Mouse (Mus musculus): ENCODE measurements around the gene Clstn1.
"Not testable (repeated sequence)": the region's sequence is repeated elsewhere in the genome, so short reads cannot be mapped to it uniquely, and the experiment has no call there.

The Clstn1 gene

DNA sequence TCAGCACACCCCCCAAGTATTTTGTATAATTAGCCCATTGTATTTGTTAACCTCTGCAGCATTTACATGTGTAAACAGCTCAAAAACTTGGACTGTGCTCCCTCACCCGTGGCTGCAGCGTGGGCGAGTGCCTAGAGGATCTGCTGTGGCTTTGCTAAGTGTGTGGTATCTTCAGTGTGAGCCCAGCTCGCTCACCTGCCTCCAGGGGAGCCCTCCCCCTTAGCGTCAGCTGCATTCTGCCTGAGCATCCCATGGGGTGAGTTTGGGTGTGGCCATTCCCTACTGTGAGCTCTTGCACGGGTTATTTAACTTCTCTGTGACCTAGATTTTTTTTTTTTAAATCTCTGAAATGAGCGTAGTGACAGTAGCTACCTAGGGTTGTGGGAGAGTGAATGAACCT, 16.0 kb downstream of the Clstn1 start:
- DNase-seq, result no peak

- DNase-seq, result no peak
These were observed 17.6 kb downstream of the Clstn1 start for GRCm38 (mm10) chr4:149603860-149604259.

DNA sequence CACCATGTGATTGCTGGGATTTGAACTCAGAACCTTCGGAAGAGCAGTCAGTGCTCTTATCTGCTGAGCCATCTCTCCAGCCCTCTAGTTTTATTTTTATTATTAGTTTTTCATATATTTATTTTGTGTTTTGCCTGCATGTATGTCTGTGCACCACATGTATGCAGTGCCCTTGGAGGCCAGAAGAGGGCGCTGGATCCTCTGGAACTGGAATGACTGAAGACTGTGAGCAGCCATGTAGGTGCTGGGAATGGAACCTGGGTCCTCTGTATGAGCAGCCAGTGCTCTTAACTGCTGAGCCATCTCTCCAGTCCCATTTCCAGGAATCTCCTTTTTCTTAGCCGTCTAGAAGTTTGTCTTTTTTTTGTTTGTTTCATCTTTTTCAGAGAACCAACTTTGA, 18.2 kb downstream of the Clstn1 start:
- no peak for DNase-seq

GRCm38 (mm10) chr4:149606056-149606455, 19.8 kb downstream of the Clstn1 start:
- no peak for DNase-seq

DNA sequence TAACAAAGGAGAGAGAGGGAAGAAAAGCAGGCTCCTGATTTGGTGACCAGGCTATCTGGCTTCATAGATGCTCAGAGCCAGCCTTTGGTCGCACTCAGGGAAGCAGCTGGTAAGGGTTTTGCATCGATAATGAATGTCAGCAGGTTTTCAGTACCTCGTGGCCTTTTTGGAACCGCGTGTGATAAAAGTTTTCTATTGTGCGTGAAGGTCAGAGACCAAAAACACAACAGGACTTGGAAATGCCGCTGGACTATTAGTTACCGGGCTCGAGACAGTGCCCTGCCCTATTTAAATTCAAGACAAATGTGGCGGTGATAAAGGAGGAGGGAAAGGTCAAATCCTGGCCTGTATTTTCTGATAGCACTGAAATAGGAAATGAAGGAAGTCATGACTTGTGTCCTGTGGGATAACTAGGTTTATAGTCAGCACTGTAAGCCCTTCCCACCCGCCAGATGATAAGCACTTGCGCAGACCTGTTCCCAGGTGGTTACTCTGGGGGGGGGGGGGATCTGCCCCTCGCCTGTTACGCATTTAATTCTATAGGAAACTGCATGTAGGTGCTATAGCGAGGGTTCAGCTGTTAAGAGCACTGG, 20.6 kb downstream of the Clstn1 start:
- no peak for DNase-seq

DNA sequence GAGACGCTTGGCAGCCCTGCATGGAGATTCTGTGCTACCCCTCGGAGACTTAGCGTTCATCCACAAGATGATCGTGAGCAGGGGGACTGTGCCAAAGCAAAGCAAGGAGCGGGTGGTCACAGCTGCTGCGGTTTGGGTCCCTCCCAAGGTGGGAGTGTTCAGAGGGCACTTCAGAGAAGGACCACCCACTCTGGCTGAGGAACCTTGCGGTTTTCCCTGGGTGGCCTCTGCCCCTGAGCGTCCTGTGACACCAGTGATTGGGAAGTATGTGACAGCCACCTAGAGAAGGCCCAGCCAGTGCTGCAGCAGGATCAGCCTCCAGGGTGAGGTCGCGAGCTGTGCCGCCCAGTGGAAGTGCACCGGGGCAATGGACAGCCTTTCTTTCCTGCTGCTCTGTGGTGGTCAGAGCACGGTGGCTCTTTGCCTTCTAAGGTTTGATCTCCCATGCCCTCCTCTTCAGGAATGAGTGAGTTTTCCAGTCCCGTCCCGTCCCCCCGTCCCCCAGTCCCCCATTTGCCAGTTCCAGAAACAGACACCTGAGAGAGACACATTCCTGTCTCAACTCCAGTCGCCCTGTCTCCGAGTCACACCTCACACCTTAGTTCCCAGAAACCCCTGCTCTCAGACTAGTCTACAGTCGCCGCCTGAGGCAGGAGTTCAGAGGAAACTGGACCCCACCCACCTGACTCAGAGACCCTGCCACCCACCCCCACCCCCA, 21.5 kb downstream of the Clstn1 start:
- no peak for DNase-seq

- DNase-seq, result no peak
These were observed 22.0 kb downstream of the Clstn1 start for GRCm38 (mm10) chr4:149608309-149608638.

GRCm38 (mm10) chr4:149609256-149610025, 23.2 kb downstream of the Clstn1 start:
- DNase-seq, result no peak

GRCm38 (mm10) chr4:149611376-149612044, 25.2 kb downstream of the Clstn1 start:
- peak in 1 of 2 experiments; percentile 13 for DNase-seq

DNA sequence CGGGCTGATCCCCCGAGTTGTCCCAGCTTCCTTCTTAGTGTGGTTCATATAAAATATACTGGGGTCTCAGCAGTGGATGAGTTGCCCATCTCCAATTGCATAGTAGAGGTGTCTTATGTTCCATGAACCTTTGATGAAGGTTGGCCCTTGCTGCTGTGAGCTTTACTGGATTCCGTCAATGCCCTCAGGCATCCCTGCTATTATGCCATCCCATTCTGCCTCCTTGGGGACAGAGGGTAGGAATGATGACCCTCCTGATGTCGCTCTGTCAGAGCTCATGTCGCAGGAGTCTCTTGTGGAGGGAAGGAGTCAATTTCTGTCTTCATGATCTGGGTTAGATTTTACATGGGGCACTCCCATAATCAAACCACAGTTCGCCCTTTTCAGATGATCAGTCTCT, 27.2 kb downstream of the Clstn1 start:
- not testable (repeated sequence) for DNase-seq

- no peak for DNase-seq
These were observed 28.6 kb downstream of the Clstn1 start for GRCm38 (mm10) chr4:149614869-149615268.

DNA sequence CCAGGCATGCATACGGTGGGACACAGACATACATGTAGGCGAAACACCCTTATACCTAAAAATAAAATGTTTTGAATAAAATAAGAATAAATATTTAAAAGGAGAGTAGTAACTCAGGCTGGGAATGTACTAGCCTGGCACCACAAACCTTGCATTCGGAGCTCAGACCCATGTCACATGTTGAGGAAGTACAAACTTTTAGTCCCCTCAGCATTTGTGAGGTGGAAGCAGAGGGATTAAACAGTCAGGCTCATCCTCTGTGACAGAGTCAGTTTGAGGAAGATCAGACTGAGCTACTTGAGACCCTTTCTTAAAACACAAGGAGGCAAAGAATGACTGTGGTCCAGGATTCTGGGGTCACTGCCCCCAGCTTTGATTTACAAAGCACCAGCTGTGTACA, 30.7 kb downstream of the Clstn1 start:
- DNase-seq, result not testable (repeated sequence)

DNA sequence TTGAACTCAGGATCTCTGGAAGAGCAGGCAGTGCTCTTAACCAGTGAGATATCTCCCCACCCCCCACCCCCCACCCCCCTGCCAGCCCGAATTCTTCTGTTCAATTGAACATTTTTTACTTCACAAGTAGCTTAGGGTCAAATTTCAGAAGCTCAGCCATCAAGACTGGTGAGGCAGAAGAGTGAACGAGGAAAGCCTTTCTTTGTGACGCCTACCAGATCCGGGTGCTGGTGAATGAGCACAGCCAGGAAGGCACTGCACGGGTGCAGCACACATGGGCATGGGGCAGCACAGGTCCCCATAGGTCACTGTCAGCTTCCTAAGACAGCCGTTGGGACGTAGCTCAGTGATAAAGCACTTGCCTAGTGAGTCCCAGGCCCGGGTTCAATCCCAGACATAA, 33.7 kb downstream of the Clstn1 start:
- DNase-seq, result no peak

- no peak for DNase-seq
These were observed 35.0 kb downstream of the Clstn1 start for GRCm38 (mm10) chr4:149621286-149621685.

GRCm38 (mm10) chr4:149623711-149624110, 37.4 kb downstream of the Clstn1 start:
- no peak for DNase-seq

DNA sequence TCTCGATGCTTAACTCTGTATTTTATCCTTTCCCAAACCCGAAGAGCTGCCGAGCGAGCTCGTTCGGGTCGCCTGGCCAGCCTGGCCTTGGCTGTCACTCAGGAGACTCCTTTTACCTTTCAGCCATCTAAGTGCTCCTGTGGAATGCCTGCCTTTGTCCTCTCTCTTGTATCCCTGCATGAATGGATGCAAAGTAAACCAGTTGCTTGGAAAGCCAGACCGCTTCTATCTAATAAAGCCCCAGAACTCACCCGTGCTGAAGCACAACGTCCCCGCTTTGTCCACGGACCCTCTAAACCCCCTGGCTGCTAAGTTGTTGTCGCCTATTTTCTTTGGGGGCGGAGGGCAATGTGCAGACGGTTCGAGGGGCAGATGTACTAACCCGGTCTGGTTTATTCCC, 40.5 kb downstream of the Clstn1 start:
- DNase-seq, result no peak

GRCm38 (mm10) chr4:149628372-149628771, 42.1 kb downstream of the Clstn1 start:
- DNase-seq, result no peak

- DNase-seq, result no peak
These were observed 42.5 kb downstream of the Clstn1 start for GRCm38 (mm10) chr4:149628810-149629209.

- no peak for DNase-seq
These were observed 46.5 kb downstream of the Clstn1 start for GRCm38 (mm10) chr4:149632670-149633307.

DNA sequence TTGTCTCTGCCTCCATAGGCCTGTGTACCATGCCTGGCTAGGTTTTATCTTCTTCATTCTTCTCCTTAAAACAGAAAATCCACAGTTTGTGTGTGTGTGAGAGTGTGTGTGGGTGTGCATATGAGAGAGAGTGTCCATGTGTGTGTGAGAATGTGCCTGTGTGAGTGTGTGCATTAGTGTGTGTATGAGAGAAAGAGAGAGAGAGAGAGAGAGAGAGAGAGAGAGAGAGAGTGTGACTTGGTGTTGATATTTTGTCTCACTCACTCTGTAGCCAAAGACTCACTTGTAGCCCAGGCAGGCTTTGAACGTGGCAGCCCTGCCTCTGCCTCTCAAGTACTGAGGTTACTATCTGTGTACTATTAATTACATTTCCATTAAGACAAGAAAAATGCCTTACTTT, 47.9 kb downstream of the Clstn1 start:
- no peak for DNase-seq

DNA sequence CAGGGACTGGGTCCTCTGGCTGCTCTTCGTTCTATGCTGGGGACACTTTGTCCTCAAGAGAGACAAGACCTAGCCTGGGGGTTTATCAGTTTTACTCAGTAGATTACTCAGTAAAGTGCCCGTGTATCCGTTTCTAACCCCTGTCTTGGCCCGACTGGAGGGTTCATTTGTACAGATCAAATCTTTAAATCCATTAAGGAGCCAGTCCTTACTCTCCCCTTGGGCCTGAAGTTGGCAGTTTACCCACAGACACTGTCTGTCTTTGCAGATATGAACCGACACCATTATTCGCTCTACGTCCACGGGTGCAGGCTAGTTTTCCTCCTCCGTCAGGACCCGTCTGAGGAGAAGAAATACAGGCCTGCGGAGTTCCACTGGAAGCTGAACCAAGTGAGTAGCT, 48.7 kb downstream of the Clstn1 start:
- DNase-seq, result no peak

- no peak for DNase-seq
These were observed 49.7 kb downstream of the Clstn1 start for GRCm38 (mm10) chr4:149635915-149636415.

DNA sequence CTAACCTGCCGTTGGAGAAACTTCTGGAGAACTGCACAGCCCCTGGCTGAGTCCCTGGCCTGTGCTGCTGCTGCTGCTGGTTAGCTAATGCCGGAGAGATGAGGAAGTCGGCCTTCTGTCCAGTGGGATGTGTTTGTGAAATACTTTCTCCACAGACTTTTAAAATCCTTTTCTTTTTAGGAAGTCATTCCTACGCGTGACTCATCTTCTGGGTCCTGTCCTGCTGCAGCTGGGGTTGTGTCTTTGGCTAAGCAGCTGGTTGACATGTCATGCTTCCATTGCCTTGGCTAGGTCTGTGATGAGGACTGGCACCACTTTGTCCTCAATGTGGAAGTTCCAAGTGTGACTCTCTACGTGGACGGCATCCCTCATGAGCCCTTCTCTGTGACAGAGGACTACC, 51.7 kb downstream of the Clstn1 start:
- DNase-seq, result no peak

All from thymus, adult 18-20 months (tissue).